Mouse (Mus musculus) megakaryocyte, embryonic 14.5 days (primary cell): ENCODE data around the gene Rdh16f1.

Experiments
- FLI1 ChIP-seq: IDR thresholded peaks from 2 replicates; pipeline ENCODE4 v1.6.1; 2012; ENCODE audit warnings: low read length, inconsistent platforms, mixed read lengths
- GATA1 ChIP-seq: IDR thresholded peaks from 3 replicates; pipeline ENCODE4 v1.6.1; 2012; ENCODE audit warnings: mixed read lengths, low read length, inconsistent platforms, borderline replicate concordance

DNA sequence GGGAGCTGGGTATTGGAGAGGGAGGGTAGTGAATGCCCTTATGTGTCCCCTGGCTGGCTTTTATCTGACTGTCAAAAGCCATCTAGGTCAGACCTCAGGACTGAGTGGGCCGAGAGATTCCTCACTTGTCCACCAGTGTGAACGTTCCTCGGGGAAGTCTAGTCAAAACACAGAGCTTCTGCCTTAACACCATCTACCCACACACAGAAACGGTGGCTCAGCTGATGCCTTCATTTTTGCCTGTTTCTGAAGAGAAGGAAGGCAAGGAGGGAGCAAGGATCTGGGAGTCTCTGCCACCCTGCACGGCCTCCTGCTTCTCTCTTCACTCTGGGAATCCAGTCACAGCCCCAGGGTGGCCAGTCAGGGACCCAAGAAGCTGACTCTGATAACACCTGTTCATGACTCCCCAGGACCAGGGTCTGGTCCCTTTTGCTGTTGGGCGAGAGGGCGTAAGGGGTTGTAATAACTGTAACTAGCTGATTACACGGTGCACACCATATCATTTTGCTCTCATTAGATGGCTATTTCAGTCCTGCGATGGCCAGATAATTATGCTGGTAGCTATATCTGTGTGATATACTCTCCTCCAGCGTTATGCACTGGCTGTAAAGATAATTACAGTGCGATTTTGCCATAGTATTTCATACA, 29.2 kb upstream of the Rdh16f1 start:
- no peak for TF ChIP-seq FLI1
- no peak for TF ChIP-seq GATA1
